Mouse (Mus musculus): Measurements from ENCODE around the gene Dusp9.

DNA sequence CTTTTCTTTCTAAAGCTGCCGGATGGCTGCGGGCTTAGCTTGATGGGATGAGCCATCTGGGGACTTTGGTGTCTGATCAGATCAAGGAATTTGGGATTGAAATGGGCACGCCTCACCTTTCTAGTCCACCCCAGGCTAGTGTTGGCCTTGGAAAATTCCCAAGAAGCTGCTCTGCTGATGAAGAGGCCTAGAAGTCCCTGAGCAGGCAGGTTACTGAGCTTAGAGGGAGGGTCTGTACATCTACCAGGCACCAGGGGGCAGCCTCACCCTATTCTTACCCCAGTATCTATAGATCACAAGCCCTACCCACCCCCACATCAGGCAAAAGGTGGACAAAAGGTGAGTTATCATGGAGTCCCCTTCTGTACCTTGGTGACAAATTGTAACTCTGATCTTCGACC, 32.8 kb downstream of the Dusp9 start:
- TF ChIP-seq POLR2A (IDR thresholded peaks at IDR 0.05; ENCODE audit: extremely low read depth, insufficient read depth, low read length) (no peak), CTCF (IDR thresholded peaks at IDR 0.05; ENCODE audit: extremely low read depth, insufficient read depth, low read length) (no peak)

All from cortical plate, adult 2 months (tissue).